Mouse (Mus musculus) hindbrain, postnatal 0 days (tissue): ENCODE data around the gene Skap2. TPM values are rescaled to one million over a fixed set of nuclear protein-coding genes. Genes with fewer than 3 reads are reported as not detected.

Experiments
- ATAC-seq: fragments of 200-750 bp; cut with Nextera tagmentation; 2 replicates; pipeline ENCODE4 v1.8.0; 2017; ENCODE audit warnings: mild to moderate bottlenecking, moderate TSS enrichment, moderate library complexity
- DNase-seq: peaks from one replicate; pipeline ENCODE4 v3.0.0-alpha.2; 2015; ENCODE audit warnings: low spot score
- H3K27ac ChIP-seq: fragments of 300-500 bp; sonication (generic); 2 replicates; pipeline ENCODE4 v1.5.1; 2014; ENCODE audit warnings: mild to moderate bottlenecking
- H3K27me3 ChIP-seq: fragments of 300-500 bp; sonication (generic); 2 replicates; pipeline ENCODE4 v1.6.1; 2014; ENCODE audit warnings: low read length, mixed read lengths; ENCODE audit not compliant: insufficient read depth
- H3K36me3 ChIP-seq: fragments of 300-500 bp; sonication (generic); 2 replicates; pipeline ENCODE4 v1.6.1; 2014; ENCODE audit warnings: low read length, mixed read lengths; ENCODE audit not compliant: insufficient read depth
- H3K4me1 ChIP-seq: fragments of 300-500 bp; sonication (generic); 2 replicates; pipeline ENCODE4 v1.6.1; 2014; ENCODE audit warnings: antibody characterized with exemption, low read length, mixed read lengths; ENCODE audit not compliant: insufficient read depth
- H3K4me2 ChIP-seq: fragments of 300-500 bp; sonication (generic); 2 replicates; pipeline ENCODE4 v1.6.1; 2014; ENCODE audit warnings: low read depth, mild to moderate bottlenecking, low read length, moderate library complexity, mixed read lengths
- H3K4me3 ChIP-seq: fragments of 300-500 bp; sonication (generic); 2 replicates; pipeline ENCODE4 v1.5.1; 2014; ENCODE audit warnings: low read length
- H3K9ac ChIP-seq: fragments of 300-500 bp; sonication (generic); replicated peaks from 2 replicates; pipeline ENCODE4 v1.6.1; 2014; ENCODE audit warnings: mild to moderate bottlenecking, low read length, moderate library complexity, mixed read lengths
- H3K9me3 ChIP-seq: fragments of 300-500 bp; sonication (generic); 2 replicates; pipeline ENCODE4 v1.6.1; 2016; ENCODE audit warnings: low read length, mixed read lengths
- CTCF ChIP-seq: IDR thresholded peaks from 2 replicates; pipeline ENCODE4 v1.5.1; 2016; ENCODE audit warnings: antibody characterized with exemption, control low read depth, low read depth
- WGBS: fragments of 180-500 bp; shearing (Covaris S2); extraction: QIAGEN DNeasy Blood & Tissue Kit; methylation state at CpG from one replicate; pipeline ENCODE4 v1.1.7; 2014; 5-methylcytosine and 5-hydroxymethylcytosine counted together
- polyA plus RNA-seq: library from polyadenylated mRNA; unstranded; fragments of >200 nt; fragmentation: Nextera tagmentation; extraction: Ambion mirVana; gene quantifications from 2 replicates; pipeline ENCODE4 v1.2.1, GENCODE M21; 2015
- total RNA-seq: library from RNA; depleted of rRNA; stranded (reverse); fragments of >200 nt; gene quantifications from 2 replicates; pipeline ENCODE4 v1.2.3, GENCODE M21; 2014

Gene Skap2
- total and polyA plus RNA-seq, 2 experiments from 2014 or later, result 11.1 to 28.1 TPM

DNA sequence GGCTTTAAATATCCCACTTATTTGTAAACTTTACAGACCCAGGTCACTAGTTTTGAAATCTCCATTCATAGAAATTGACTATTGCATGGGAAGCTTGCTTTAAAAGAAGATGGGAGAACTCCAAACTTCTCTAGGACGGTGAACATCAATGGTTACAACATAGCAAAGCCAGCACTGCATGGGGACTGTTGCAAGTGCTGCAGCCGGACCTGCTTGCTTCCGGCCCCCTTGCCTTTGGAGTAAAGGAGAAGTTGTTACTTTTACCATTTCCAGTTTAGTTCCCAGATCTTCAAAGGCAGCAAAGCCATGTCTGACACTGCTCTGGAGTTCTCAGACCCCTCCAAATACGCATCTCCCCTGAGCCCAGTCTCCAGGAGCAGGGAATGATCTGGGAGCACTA, 159.7 kb downstream of the Skap2 start:
- Histone ChIP-seq H3K4me2 (no peak overlapping the region), H3K36me3 (no peaks in the 10 kb centered on the region), H3K4me1 (no peaks in the 10 kb centered on the region; the same call in 1 of the 2 replicates), H3K4me3 (no peak overlapping the region), H3K27ac (peak overlapping the region; percentile 27; the same call in 1 of the 2 replicates), H3K9ac (no peak overlapping the region), H3K9me3 (no peaks in the 10 kb centered on the region), H3K27me3 (no peaks in the 10 kb centered on the region)
- ATAC-seq (no peak), DNase-seq (no peak)
- no peak for TF ChIP-seq CTCF
- 62% methylated on average over 4 of the region's 4 CpGs for WGBS

- H3K9ac ChIP-seq, result 0 out of 2 replicates have a peak overlapping the region, but pooled peaks have one; percentile 30
- DNase-seq (no peak), ATAC-seq (no peak)
- no peak overlapping the region for H3K4me2 ChIP-seq
- WGBS, result 42% methylated on average over 7 of the region's 7 CpGs
- H3K4me1 ChIP-seq, result no peaks in the 10 kb centered on the region
- peak overlapping the region; percentile 93; the same call in 1 of the 2 replicates for H3K27ac ChIP-seq
- H3K9me3 ChIP-seq, result no peaks in the 10 kb centered on the region
- no peak overlapping the region for H3K4me3 ChIP-seq
- no peak for TF ChIP-seq CTCF
- no peaks in the 10 kb centered on the region for H3K36me3 ChIP-seq
- H3K27me3 ChIP-seq, result no peaks in the 10 kb centered on the region
These were observed 160.8 kb downstream of the Skap2 start for GRCm38 (mm10) chr6:51851544-51851943.

DNA sequence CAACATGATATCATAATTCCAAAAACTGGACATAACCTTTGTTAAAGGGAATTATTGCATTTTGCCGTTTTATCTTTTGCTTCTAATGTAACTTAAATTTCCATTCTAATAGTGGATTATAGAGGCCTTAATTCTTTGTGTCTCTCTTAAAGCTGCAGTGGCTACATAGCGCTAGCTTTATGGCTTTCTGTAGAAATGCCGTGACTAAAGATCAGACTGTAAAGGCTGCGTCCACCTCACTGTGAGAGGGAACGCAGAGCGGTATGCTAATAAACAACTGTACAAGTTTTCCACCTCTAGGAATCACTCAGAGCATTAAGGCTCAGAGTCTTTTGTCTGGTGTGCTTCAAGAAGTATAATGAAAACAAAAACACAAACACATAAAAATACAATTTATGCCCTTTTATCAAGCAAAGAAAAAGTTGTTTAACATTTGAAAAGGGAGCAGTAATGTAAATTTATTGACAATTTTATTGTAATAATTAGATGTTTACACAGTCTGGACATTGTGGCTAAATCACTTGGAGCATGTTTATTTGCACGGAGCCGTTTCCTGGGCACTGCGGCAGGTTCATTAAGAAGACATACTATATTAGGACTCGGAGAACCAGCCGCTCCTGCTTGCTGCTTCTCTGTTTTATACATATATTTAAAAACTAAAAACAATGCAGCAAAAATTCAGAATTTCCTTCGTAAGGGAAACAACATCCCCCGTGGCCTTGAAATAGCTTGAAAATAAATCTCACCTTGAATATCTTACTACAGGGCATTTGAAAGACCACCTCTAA, 162.1 kb downstream of the Skap2 start:
- H3K4me3 ChIP-seq, result no peak overlapping the region
- ATAC-seq (no peak), DNase-seq (no peak)
- peak overlapping the region; percentile 43 for H3K9ac ChIP-seq
- H3K27ac ChIP-seq, result peak overlapping the region; percentile 93
- H3K4me2 ChIP-seq, result peak overlapping the region; percentile 49; the same call in 1 of the 2 replicates
- no peaks in the 10 kb centered on the region for H3K4me1 ChIP-seq
- no peaks in the 10 kb centered on the region for H3K27me3 ChIP-seq
- TF ChIP-seq CTCF, result no peak
- no peaks in the 10 kb centered on the region for H3K36me3 ChIP-seq
- no peaks in the 10 kb centered on the region for H3K9me3 ChIP-seq
- 40% methylated on average over 13 of the region's 13 CpGs for WGBS

- DNase-seq, result peak; percentile 75
- Histone ChIP-seq H3K27me3 (no peaks in the 10 kb centered on the region), H3K36me3 (no peaks in the 10 kb centered on the region), H3K9me3 (no peaks in the 10 kb centered on the region), H3K27ac (peak overlapping the region; percentile 93), H3K4me2 (peak overlapping the region; percentile 49; the same call in 1 of the 2 replicates), H3K4me3 (no peak overlapping the region), H3K4me1 (no peaks in the 10 kb centered on the region), H3K9ac (peak overlapping the region; percentile 40; the same call in 1 of the 2 replicates)
- TF ChIP-seq CTCF, result no peak
- ATAC-seq, result peak; percentile 69
- WGBS, result 15% methylated on average over 10 of the region's 10 CpGs
These were observed 162.8 kb downstream of the Skap2 start for GRCm38 (mm10) chr6:51849561-51849960.

GRCm38 (mm10) chr6:51844106-51844505, 168.2 kb downstream of the Skap2 start:
- Histone ChIP-seq H3K27me3 (no peaks in the 10 kb centered on the region), H3K4me1 (peaks cover 4% of the 10 kb centered on the region), H3K9ac (no peak overlapping the region), H3K27ac (peak overlapping the region; percentile 65), H3K36me3 (no peaks in the 10 kb centered on the region), H3K4me3 (no peak overlapping the region), H3K4me2 (0 out of 2 replicates have a peak overlapping the region, but pooled peaks have one; percentile 5), H3K9me3 (no peaks in the 10 kb centered on the region)
- TF ChIP-seq CTCF, result no peak
- 37% methylated on average over 11 of the region's 11 CpGs for WGBS
- peak; percentile 54 for DNase-seq
- peak; percentile 19; the same call in 1 of the 2 replicates for ATAC-seq

DNA sequence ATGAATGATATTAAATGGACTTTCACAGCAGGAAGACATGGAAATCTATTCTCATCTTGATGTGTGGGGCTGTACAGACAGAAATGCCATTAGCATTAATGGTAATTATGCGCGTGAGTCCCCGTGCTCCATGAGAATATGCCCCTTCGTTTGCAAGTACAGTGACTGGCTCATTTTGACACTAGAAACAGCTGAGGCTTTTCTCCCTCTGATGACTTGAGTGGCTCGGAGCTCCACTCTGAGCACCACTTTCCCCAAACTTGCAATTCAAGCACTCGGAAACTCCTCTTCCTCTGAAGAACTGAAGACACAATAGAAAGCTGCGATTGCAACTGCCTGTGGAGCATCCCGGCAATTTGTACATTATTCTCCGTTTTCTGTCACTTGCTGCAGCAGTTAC, 169.3 kb downstream of the Skap2 start:
- H3K4me3 ChIP-seq, result no peak overlapping the region
- no peaks in the 10 kb centered on the region for H3K36me3 ChIP-seq
- H3K27me3 ChIP-seq, result no peaks in the 10 kb centered on the region
- no peak for TF ChIP-seq CTCF
- H3K9me3 ChIP-seq, result no peaks in the 10 kb centered on the region
- H3K9ac ChIP-seq, result no peak overlapping the region
- ATAC-seq (no peak), DNase-seq (no peak)
- WGBS, result 57% methylated on average over 9 of the region's 9 CpGs
- H3K4me1 ChIP-seq, result peaks cover 4% of the 10 kb centered on the region
- H3K4me2 ChIP-seq, result no peak overlapping the region
- peak overlapping the region; percentile 41; the same call in 1 of the 2 replicates for H3K27ac ChIP-seq

DNA sequence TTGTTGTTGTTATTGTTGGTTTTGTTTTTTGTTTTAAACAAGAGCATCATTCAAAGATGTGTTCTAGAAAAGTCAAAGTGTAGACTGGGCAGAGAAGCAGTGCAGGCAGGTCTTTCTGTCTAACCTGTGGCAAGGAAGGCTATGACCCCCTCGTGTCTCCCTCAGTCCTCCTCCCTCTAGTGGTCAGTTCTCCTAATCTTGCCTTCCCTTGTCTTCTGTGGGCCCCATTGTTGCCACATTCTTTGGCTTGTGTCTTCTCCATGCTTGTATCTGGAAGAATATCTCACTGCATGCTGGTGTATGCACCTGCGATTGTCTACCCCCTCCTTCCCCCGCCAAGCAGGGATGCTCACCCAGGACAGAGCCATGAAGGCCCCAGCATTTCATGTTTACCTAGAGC, 174.2 kb downstream of the Skap2 start:
- Histone ChIP-seq H3K4me2 (no peak overlapping the region), H3K9me3 (no peaks in the 10 kb centered on the region), H3K9ac (no peak overlapping the region), H3K27me3 (no peaks in the 10 kb centered on the region), H3K27ac (no peak overlapping the region), H3K4me3 (no peak overlapping the region), H3K36me3 (no peaks in the 10 kb centered on the region), H3K4me1 (no peaks in the 10 kb centered on the region)
- 80% methylated on average over 3 of the region's 3 CpGs for WGBS
- DNase-seq, result no peak
- peak; percentile 44; the same call in 1 of the 2 replicates for TF ChIP-seq CTCF
- no peak for ATAC-seq
